Mouse (Mus musculus) liver, postnatal 0 days (tissue): ENCODE data around the gene Slc11a1.

Experiments
- CTCF ChIP-seq: sonication (generic); IDR thresholded peaks from 2 replicates; pipeline ENCODE4 v1.5.1; 2016; ENCODE audit warnings: antibody characterized with exemption, low read depth
- EP300 ChIP-seq: IDR thresholded peaks from 2 replicates; pipeline ENCODE4 v1.6.1; 2016; ENCODE audit warnings: antibody characterized with exemption, low read depth, mild to moderate bottlenecking

DNA sequence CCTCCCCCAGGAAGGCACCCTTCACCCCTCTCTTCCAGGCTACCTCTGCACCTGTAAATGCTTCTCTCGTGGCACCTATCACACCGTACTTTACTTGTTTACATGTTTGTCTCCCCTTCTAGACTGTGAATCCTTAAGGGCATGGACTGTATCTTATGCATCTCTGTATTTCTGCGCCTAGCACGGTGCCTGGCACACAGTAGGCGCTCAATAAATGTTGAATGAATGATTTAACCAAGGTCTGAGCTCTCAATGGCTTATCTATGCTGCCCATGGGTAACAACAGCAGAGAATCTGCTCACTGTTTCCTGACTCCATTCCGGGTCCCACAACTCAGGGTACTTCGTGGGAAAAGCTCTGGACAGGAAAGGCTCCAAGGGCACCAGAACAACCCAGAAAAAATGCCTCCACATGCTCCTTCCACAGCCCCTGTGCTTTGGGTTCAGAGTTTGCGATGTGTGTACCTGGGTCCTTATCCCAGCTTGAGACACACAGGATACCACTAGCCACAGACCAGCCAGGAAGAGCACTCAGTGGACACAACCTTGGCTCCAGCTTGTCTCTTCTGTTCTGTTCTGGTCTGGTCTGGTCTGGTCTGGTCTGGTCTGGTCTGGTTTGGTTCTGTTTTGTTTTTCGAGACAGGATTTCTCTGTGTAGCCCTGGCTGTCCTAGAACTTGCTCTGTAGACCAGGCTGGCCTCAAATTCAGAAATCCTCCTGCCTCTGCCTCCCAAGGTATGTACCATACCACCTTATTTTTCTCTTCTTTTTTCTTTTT lies 21.4 kb upstream of the Slc11a1 start:
- TF ChIP-seq EP300: no peak
- TF ChIP-seq CTCF: no peak
